Mouse (Mus musculus) forebrain, postnatal 0 days (tissue): Measurements from ENCODE around the gene 1110051M20Rik. TPM values are rescaled to one million over a fixed set of nuclear protein-coding genes. Genes with fewer than 3 reads are reported as not detected.

ENCODE experiments used
- ATAC-seq: fragments of 200-750 bp; cut with Nextera tagmentation; 2 replicates; pipeline ENCODE4 v1.8.0; 2017; ENCODE audit warnings: mild to moderate bottlenecking, moderate library complexity
- DNase-seq: peaks from one replicate; pipeline ENCODE4 v3.0.0-alpha.2; 2015
- H3K27ac ChIP-seq: fragments of 300-500 bp; sonication (generic); 2 replicates; pipeline ENCODE4 v1.5.1; 2014; ENCODE audit warnings: low read depth, mild to moderate bottlenecking, antibody characterized with exemption, low read length, moderate library complexity, mixed read lengths
- H3K27me3 ChIP-seq: fragments of 300-500 bp; sonication (generic); 2 replicates; pipeline ENCODE4 v1.6.1; 2014; ENCODE audit warnings: mild to moderate bottlenecking, low read length, mixed read lengths; ENCODE audit not compliant: insufficient read depth
- H3K36me3 ChIP-seq: fragments of 300-500 bp; sonication (generic); 2 replicates; pipeline ENCODE4 v1.6.1; 2014; ENCODE audit warnings: mild to moderate bottlenecking, moderate library complexity; ENCODE audit not compliant: insufficient read depth
- H3K4me1 ChIP-seq: fragments of 300-500 bp; sonication (generic); 2 replicates; pipeline ENCODE4 v1.6.1; 2014; ENCODE audit warnings: antibody characterized with exemption; ENCODE audit not compliant: insufficient read depth
- H3K4me2 ChIP-seq: fragments of 300-500 bp; sonication (generic); 2 replicates; pipeline ENCODE4 v1.6.1; 2014; ENCODE audit warnings: low read depth, mild to moderate bottlenecking, moderate library complexity
- H3K4me3 ChIP-seq: fragments of 300-500 bp; sonication (generic); 2 replicates; pipeline ENCODE4 v1.5.1; 2014; ENCODE audit warnings: low read depth, low read length, mixed read lengths
- H3K9ac ChIP-seq: fragments of 300-500 bp; sonication (generic); 2 replicates; pipeline ENCODE4 v1.6.1; 2014; ENCODE audit warnings: mild to moderate bottlenecking
- H3K9me3 ChIP-seq: fragments of 300-500 bp; sonication (generic); 2 replicates; pipeline ENCODE4 v1.6.1; 2016; ENCODE audit warnings: low read length
- CTCF ChIP-seq: sonication (generic); IDR thresholded peaks from 2 replicates; pipeline ENCODE4 v1.5.1; 2016; ENCODE audit warnings: antibody characterized with exemption, control low read depth, low read depth
- WGBS: fragments of 180-500 bp; shearing (Covaris S2); extraction: QIAGEN DNeasy Blood & Tissue Kit; methylation state at CpG from one replicate; pipeline ENCODE4 v1.1.7; 2014; 5-methylcytosine and 5-hydroxymethylcytosine counted together
- polyA plus RNA-seq: library from polyadenylated mRNA; unstranded; fragments of >200 nt; fragmentation: Nextera tagmentation; extraction: Ambion mirVana; gene quantifications from 2 replicates; pipeline ENCODE4 v1.2.1, GENCODE M21; 2015
- total RNA-seq: library from RNA; depleted of rRNA; stranded (reverse); fragments of >200 nt; gene quantifications from 2 replicates; pipeline ENCODE4 v1.2.3, GENCODE M21; 2014

1110051M20Rik gene
- total and polyA plus RNA-seq, 2 experiments from 2014 or later, result 147 to 182 TPM

DNA sequence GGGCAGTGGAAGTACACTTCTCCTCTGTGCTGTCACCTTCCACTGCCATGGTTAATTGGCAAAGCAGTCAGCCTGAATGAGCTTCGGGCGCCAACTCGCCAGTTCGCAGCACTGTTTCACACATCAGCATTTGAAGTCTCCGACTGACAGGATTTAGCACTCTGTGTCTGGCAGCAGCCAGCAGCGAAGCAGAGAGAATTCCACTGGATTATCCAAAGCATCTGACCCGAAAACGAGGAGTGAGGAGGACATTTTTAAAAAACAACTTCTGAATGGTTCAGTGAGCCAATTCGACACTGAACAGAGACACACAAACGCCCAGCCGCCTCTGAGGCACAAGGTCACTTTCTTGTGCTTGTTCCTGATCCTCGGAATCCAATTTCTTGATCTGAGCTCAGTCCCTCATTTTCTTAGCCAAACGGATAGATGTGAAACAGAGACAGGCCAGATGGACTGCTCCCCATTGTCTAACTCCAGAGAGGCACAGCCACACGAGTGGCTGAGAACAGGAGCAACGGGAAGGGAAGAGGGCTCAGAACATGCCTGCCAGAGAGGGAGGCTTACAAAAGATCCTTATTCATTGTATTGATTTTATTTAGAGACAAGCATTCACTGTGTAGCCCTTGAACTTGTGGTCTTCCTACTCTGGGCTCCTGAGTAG is 119.6 kb downstream of the 1110051M20Rik start:
- Histone ChIP-seq H3K4me2 (no peak overlapping the region), H3K9ac (no peak overlapping the region), H3K27ac (peak overlapping the region; percentile 46), H3K4me1 (no peaks in the 10 kb centered on the region), H3K36me3 (no peaks in the 10 kb centered on the region), H3K27me3 (no peaks in the 10 kb centered on the region), H3K4me3 (no peak overlapping the region), H3K9me3 (no peaks in the 10 kb centered on the region)
- WGBS, result 11% methylated on average over 15 of the region's 15 CpGs
- no peak for TF ChIP-seq CTCF
- DNase-seq (peak; percentile 66), ATAC-seq (peak; percentile 76)

DNA sequence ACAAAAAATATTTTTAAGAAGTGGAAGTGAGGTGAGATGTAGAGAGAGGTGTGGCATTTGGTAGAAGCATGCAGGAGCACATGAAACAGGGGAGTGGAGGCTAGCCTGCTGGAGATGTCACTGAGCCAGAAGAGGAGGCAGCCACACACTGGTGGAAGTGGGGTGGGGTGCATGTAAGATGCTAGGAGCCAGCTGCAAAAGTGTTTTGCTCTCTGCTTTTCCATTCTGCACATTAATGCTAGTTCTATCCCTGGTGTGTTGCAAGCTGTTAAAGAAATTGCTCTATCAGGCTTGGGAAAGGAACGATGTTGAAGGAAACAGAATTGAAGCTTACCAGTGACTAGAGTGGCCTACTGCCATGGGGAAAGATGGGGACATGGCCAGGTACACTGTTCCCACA is 120.2 kb downstream of the 1110051M20Rik start:
- peak; percentile 16; the same call in 1 of the 2 replicates for ATAC-seq
- TF ChIP-seq CTCF, result no peak
- Histone ChIP-seq H3K9me3 (no peaks in the 10 kb centered on the region), H3K36me3 (no peaks in the 10 kb centered on the region), H3K4me1 (no peaks in the 10 kb centered on the region), H3K9ac (no peak overlapping the region), H3K27me3 (no peaks in the 10 kb centered on the region), H3K27ac (peak overlapping the region; percentile 46; the same call in 1 of the 2 replicates), H3K4me2 (no peak overlapping the region), H3K4me3 (no peak overlapping the region)
- no peak for DNase-seq
- WGBS, result 21% methylated on average over 1 of the region's 1 CpGs

DNA sequence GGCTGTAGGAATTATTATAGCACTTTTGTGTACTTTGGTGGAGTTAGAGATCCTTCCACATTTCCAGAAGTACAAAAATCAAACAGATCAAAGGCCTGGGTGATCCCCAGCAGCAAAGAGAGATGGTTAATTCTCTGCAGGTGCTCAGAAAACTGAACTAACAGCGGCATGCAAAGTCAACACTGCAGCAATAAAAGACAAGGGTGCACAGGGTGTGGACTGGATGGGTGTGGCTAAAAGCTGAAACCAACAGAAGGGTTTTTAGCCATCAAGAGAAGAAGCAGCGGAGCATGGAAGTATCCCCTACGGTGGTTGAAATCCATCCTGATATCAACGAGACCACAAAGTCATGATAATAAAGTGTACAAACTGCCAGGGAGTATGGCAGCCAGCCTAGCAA is 122.0 kb downstream of the 1110051M20Rik start:
- no peak overlapping the region for H3K4me3 ChIP-seq
- no peak overlapping the region for H3K9ac ChIP-seq
- H3K4me1 ChIP-seq, result no peaks in the 10 kb centered on the region
- H3K4me2 ChIP-seq, result no peak overlapping the region
- H3K27ac ChIP-seq, result no peak overlapping the region
- no peak for ATAC-seq
- no peak for TF ChIP-seq CTCF
- H3K36me3 ChIP-seq, result no peaks in the 10 kb centered on the region
- H3K27me3 ChIP-seq, result no peaks in the 10 kb centered on the region
- no peak for DNase-seq
- WGBS, result 74% methylated on average over 4 of the region's 4 CpGs
- H3K9me3 ChIP-seq, result no peaks in the 10 kb centered on the region

DNA sequence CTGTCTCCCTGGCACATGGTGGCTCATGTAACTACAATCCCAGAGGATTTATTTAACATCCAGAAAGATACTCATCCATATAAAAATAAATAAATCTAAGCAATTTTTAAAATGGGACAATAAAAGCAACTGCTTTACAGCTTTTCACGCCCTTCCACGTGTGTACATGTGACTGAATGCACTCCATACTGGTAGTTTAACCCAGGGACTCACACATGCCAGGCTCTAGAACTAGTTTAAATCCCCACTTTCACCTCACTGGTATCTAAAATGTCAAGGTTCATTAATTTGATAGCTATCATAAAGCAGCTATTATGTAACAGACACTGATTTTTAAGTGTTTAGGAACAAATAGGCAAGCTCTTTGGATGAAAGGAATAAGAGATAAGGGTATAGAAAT is 122.6 kb downstream of the 1110051M20Rik start:
- no peak overlapping the region for H3K4me2 ChIP-seq
- H3K9me3 ChIP-seq, result no peaks in the 10 kb centered on the region
- no peak overlapping the region for H3K27ac ChIP-seq
- no peak for DNase-seq
- 89% methylated on average over 2 of the region's 2 CpGs for WGBS
- no peak for TF ChIP-seq CTCF
- ATAC-seq, result no peak
- no peaks in the 10 kb centered on the region for H3K4me1 ChIP-seq
- H3K4me3 ChIP-seq, result no peak overlapping the region
- H3K9ac ChIP-seq, result no peak overlapping the region
- no peaks in the 10 kb centered on the region for H3K27me3 ChIP-seq
- no peaks in the 10 kb centered on the region for H3K36me3 ChIP-seq

DNA sequence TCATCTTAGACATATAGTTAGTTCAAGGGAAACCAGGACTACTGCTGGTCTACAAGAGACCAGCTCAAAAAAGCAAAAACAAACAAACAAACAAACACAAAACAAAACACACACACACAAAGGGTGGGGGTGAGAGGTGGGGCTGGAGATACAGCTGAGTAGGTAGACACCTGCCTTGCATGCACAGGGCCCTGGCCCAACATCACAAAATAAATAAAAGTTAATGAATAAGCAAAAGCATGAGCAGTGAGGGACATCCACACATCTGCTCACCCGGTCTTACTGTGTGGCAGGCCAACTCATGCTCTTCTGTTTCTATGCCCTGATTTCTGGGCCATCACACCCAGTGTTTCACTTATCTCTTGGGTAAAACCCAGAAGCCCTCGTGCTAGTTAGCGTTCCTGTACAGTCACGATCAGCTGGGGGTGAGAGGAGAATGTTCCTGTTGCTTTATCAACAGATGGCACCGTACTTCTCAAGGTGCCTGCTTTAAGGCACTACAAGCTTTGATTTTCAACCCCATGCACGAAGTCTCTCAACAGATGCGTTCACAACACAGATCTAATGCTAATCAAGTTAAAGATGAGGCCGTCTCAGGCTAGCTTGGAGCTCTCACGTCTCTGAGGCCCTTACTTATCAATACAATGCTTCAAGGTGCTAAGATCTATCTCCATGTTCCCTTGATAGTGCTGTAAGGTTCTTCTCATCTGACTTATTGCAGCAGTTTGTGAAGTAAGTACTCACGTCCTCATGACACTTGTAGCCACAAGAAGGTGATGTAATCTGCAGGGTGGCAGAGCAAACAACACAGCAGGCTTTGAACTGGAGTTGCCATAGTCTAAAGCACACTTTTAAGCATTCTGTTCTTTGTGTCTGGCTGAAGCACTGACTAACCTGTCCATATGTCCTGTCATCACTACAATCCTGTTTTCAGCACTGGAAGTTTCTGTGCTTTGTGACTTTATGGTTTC is 123.7 kb downstream of the 1110051M20Rik start:
- Histone ChIP-seq H3K4me2 (no peak overlapping the region), H3K4me1 (no peaks in the 10 kb centered on the region), H3K27me3 (no peaks in the 10 kb centered on the region), H3K27ac (no peak overlapping the region), H3K9me3 (no peaks in the 10 kb centered on the region), H3K36me3 (no peaks in the 10 kb centered on the region), H3K4me3 (no peak overlapping the region), H3K9ac (no peak overlapping the region)
- DNase-seq (no peak), ATAC-seq (no peak)
- no peak for TF ChIP-seq CTCF
- WGBS, result 85% methylated on average over 10 of the region's 10 CpGs

DNA sequence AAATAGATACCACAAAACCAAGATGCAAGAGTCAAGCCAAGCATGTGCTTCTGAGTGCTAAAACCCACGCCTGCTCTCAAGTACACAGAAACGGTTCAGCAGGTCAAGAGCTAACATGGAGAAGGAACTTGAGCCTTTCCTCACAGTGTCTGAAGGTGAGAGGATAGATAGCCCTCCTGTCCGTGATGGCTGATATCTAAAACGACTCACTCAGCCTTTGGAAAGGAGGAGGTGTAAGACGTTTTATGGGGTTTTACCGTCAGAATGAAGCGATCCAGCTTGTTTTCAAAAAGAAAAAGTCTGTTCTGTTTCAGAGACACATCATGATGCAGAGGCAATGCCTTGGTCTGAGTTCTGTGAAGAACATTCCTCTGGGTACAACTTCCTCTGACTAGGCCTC is 130.3 kb downstream of the 1110051M20Rik start:
- H3K4me2 ChIP-seq, result no peak overlapping the region
- WGBS, result 92% methylated on average over 7 of the region's 7 CpGs
- no peak for DNase-seq

More for the DNA sequence above, 130.3 kb downstream of the 1110051M20Rik start:
- Histone ChIP-seq H3K4me1 (no peaks in the 10 kb centered on the region), H3K27ac (no peak overlapping the region), H3K9me3 (no peaks in the 10 kb centered on the region), H3K9ac (no peak overlapping the region), H3K36me3 (no peaks in the 10 kb centered on the region), H3K27me3 (no peaks in the 10 kb centered on the region), H3K4me3 (no peak overlapping the region)
- no peak for ATAC-seq
- no peak for TF ChIP-seq CTCF
